Mouse (Mus musculus) adipocyte (in vitro differentiated cells): ENCODE measurements around the gene Pard3b.

Source experiments
- DNase-seq: peaks from one replicate; pipeline ENCODE4 v3.0.0-alpha.2; 2016; ENCODE audit warnings: low spot score

Pard3b gene

GRCm38 (mm10) chr1:62636906-62637673 lies 998.5 kb downstream of the Pard3b start:
- no peak for DNase-seq

GRCm38 (mm10) chr1:62639012-62639411 lies 1000.4 kb downstream of the Pard3b start:
- no peak for DNase-seq

- DNase-seq: no peak
These were observed 1000.8 kb downstream of the Pard3b start for GRCm38 (mm10) chr1:62639440-62639839.

- DNase-seq: no peak
These were observed 1006.1 kb downstream of the Pard3b start for GRCm38 (mm10) chr1:62644631-62645278.

- no peak for DNase-seq
These were observed 1008.2 kb downstream of the Pard3b start for GRCm38 (mm10) chr1:62646812-62647211.

- DNase-seq: no peak
These were observed 1009.5 kb downstream of the Pard3b start for GRCm38 (mm10) chr1:62648116-62648515.

- no peak for DNase-seq
These were observed 1010.0 kb downstream of the Pard3b start for GRCm38 (mm10) chr1:62648591-62648990.

GRCm38 (mm10) chr1:62650491-62650890 lies 1011.9 kb downstream of the Pard3b start:
- no peak for DNase-seq

- DNase-seq: no peak
These were observed 1015.8 kb downstream of the Pard3b start for GRCm38 (mm10) chr1:62654436-62654835.

- DNase-seq: peak; percentile 6
These were observed 1026.5 kb downstream of the Pard3b start for GRCm38 (mm10) chr1:62664960-62665645.

GRCm38 (mm10) chr1:62665771-62666730 lies 1027.4 kb downstream of the Pard3b start:
- DNase-seq: peak; percentile 7

- no peak for DNase-seq
These were observed 1028.2 kb downstream of the Pard3b start for GRCm38 (mm10) chr1:62666780-62667179.

GRCm38 (mm10) chr1:62678611-62679344 lies 1040.2 kb downstream of the Pard3b start:
- no peak for DNase-seq

- no peak for DNase-seq
These were observed 1040.8 kb downstream of the Pard3b start for GRCm38 (mm10) chr1:62679466-62679865.

- DNase-seq: no peak
These were observed 1044.1 kb downstream of the Pard3b start for GRCm38 (mm10) chr1:62682456-62683385.

GRCm38 (mm10) chr1:62683498-62683897 lies 1044.9 kb downstream of the Pard3b start:
- no peak for DNase-seq

- no peak for DNase-seq
These were observed 1048.9 kb downstream of the Pard3b start for GRCm38 (mm10) chr1:62687511-62687910.

GRCm38 (mm10) chr1:62691175-62691574 lies 1052.6 kb downstream of the Pard3b start:
- no peak for DNase-seq
